Mouse (Mus musculus): ENCODE measurements around the gene Akr1c14. TPM values are rescaled to one million over a fixed set of nuclear protein-coding genes. Genes with fewer than 3 reads are reported as not detected.
"Not testable (repeated sequence)": the region's sequence is repeated elsewhere in the genome, so short reads cannot be mapped to it uniquely, and the experiment has no call there.

Akr1c14 gene
- polyA plus RNA-seq, 1 experiment from 2014 or later, result 5.1 TPM

- no peaks in the 10 kb centered on the region for H3K4me1 ChIP-seq (replicated peaks)
- no peak for ATAC-seq (ENCODE audit: insufficient read depth)
- no peak overlapping the region for H3K4me3 ChIP-seq (replicated peaks)
- 45% methylated on average over 2 of the region's 2 CpGs for WGBS (ENCODE audit: insufficient replicate concordance)
- no peak overlapping the region for H3K27ac ChIP-seq (replicated peaks)
- H3K27me3 ChIP-seq, result no peaks in the 10 kb centered on the region
- H3K36me3 ChIP-seq (replicated peaks), result no peaks in the 10 kb centered on the region
- no peak overlapping the region for H3K9ac ChIP-seq
- H3K4me2 ChIP-seq, result no peak overlapping the region
- H3K9me3 ChIP-seq (replicated peaks), result no peaks in the 10 kb centered on the region
These were observed 7.4 kb downstream of the Akr1c14 start for GRCm38 (mm10) chr13:4056211-4056610.

- H3K4me2 ChIP-seq; H3K9me3 ChIP-seq (replicated peaks): not testable (repeated sequence)
These were observed 9.4 kb downstream of the Akr1c14 start for GRCm38 (mm10) chr13:4058239-4058638.

GRCm38 (mm10) chr13:4059363-4059762 is 10.6 kb downstream of the Akr1c14 start:
- Histone ChIP-seq H3K9me3 (replicated peaks) (no peaks in the 10 kb centered on the region), H3K27me3 (no peaks in the 10 kb centered on the region), H3K4me3 (replicated peaks) (no peak overlapping the region), H3K4me1 (replicated peaks) (no peaks in the 10 kb centered on the region), H3K9ac (no peak overlapping the region), H3K4me2 (no peak overlapping the region), H3K36me3 (replicated peaks) (no peaks in the 10 kb centered on the region), H3K27ac (replicated peaks) (no peak overlapping the region)
- no peak for ATAC-seq (ENCODE audit: insufficient read depth)
- WGBS (ENCODE audit: insufficient replicate concordance), result 26% methylated on average over 5 of the region's 5 CpGs

More at GRCm38 (mm10) chr13:4058239-4058638, 9.4 kb downstream of the Akr1c14 start:
- H3K4me3 ChIP-seq (replicated peaks); H3K27me3 ChIP-seq; H3K27ac ChIP-seq (replicated peaks); ATAC-seq (ENCODE audit: insufficient read depth); H3K9ac ChIP-seq; H3K36me3 ChIP-seq (replicated peaks); H3K4me1 ChIP-seq (replicated peaks): not testable (repeated sequence)
- 43% methylated on average over 2 of the region's 2 CpGs for WGBS (ENCODE audit: insufficient replicate concordance)

- no peaks in the 10 kb centered on the region for H3K27me3 ChIP-seq
- WGBS (ENCODE audit: insufficient replicate concordance), result 40% methylated on average over 3 of the region's 3 CpGs
- no peak overlapping the region for H3K4me3 ChIP-seq (replicated peaks)
- H3K27ac ChIP-seq (replicated peaks), result no peak overlapping the region
- H3K4me2 ChIP-seq, result no peak overlapping the region
- no peaks in the 10 kb centered on the region for H3K36me3 ChIP-seq (replicated peaks)
- no peaks in the 10 kb centered on the region for H3K9me3 ChIP-seq (replicated peaks)
- no peak overlapping the region for H3K9ac ChIP-seq
- no peak for ATAC-seq (ENCODE audit: insufficient read depth)
- no peaks in the 10 kb centered on the region for H3K4me1 ChIP-seq (replicated peaks)
These were observed 11.5 kb downstream of the Akr1c14 start for GRCm38 (mm10) chr13:4060214-4060730.

- ATAC-seq (ENCODE audit: insufficient read depth), result no peak
- H3K4me2 ChIP-seq, result no peak overlapping the region
- 57% methylated on average over 9 of the region's 9 CpGs for WGBS (ENCODE audit: insufficient replicate concordance)
- no peaks in the 10 kb centered on the region for H3K27me3 ChIP-seq
- no peak overlapping the region for H3K4me3 ChIP-seq (replicated peaks)
- no peaks in the 10 kb centered on the region for H3K9me3 ChIP-seq (replicated peaks)
- H3K27ac ChIP-seq (replicated peaks), result no peak overlapping the region
- H3K4me1 ChIP-seq (replicated peaks), result no peaks in the 10 kb centered on the region
- H3K9ac ChIP-seq, result no peak overlapping the region
- H3K36me3 ChIP-seq (replicated peaks), result no peaks in the 10 kb centered on the region
These were observed 28.0 kb downstream of the Akr1c14 start for GRCm38 (mm10) chr13:4076517-4077435.

- Histone ChIP-seq H3K27ac (replicated peaks) (no peak overlapping the region), H3K9ac (no peak overlapping the region), H3K27me3 (no peaks in the 10 kb centered on the region), H3K4me2 (no peak overlapping the region), H3K4me3 (replicated peaks) (no peak overlapping the region), H3K4me1 (replicated peaks) (no peaks in the 10 kb centered on the region), H3K9me3 (replicated peaks) (no peaks in the 10 kb centered on the region), H3K36me3 (replicated peaks) (no peaks in the 10 kb centered on the region)
- no peak for ATAC-seq (ENCODE audit: insufficient read depth)
These were observed 31.1 kb downstream of the Akr1c14 start for GRCm38 (mm10) chr13:4079876-4080275.

- Histone ChIP-seq H3K4me2 (no peak overlapping the region), H3K4me3 (replicated peaks) (no peak overlapping the region), H3K36me3 (replicated peaks) (no peaks in the 10 kb centered on the region), H3K4me1 (replicated peaks) (no peaks in the 10 kb centered on the region), H3K9me3 (replicated peaks) (no peaks in the 10 kb centered on the region), H3K9ac (no peak overlapping the region), H3K27me3 (no peaks in the 10 kb centered on the region), H3K27ac (replicated peaks) (no peak overlapping the region)
- no peak for ATAC-seq (ENCODE audit: insufficient read depth)
These were observed 52.9 kb downstream of the Akr1c14 start for GRCm38 (mm10) chr13:4101691-4102090.

GRCm38 (mm10) chr13:4102721-4103120 is 53.9 kb downstream of the Akr1c14 start:
- ATAC-seq (ENCODE audit: insufficient read depth), result no peak
- Histone ChIP-seq H3K4me2 (no peak overlapping the region), H3K36me3 (replicated peaks) (no peaks in the 10 kb centered on the region), H3K4me3 (replicated peaks) (no peak overlapping the region), H3K27ac (replicated peaks) (no peak overlapping the region), H3K9ac (no peak overlapping the region), H3K9me3 (replicated peaks) (no peaks in the 10 kb centered on the region), H3K27me3 (no peaks in the 10 kb centered on the region), H3K4me1 (replicated peaks) (no peaks in the 10 kb centered on the region)

GRCm38 (mm10) chr13:4110281-4111188 is 61.7 kb downstream of the Akr1c14 start:
- no peak for ATAC-seq (ENCODE audit: insufficient read depth)
- Histone ChIP-seq H3K4me3 (replicated peaks) (no peak overlapping the region), H3K27me3 (no peaks in the 10 kb centered on the region), H3K36me3 (replicated peaks) (no peaks in the 10 kb centered on the region), H3K4me1 (replicated peaks) (no peaks in the 10 kb centered on the region), H3K9me3 (replicated peaks) (no peaks in the 10 kb centered on the region), H3K27ac (replicated peaks) (no peak overlapping the region), H3K9ac (no peak overlapping the region), H3K4me2 (no peak overlapping the region)
- 24% methylated on average over 6 of the region's 6 CpGs for WGBS (ENCODE audit: insufficient replicate concordance)

- ATAC-seq (ENCODE audit: insufficient read depth), result no peak
- WGBS (ENCODE audit: insufficient replicate concordance), result 46% methylated on average over 2 of the region's 2 CpGs
- H3K36me3 ChIP-seq (replicated peaks), result no peaks in the 10 kb centered on the region
- H3K4me1 ChIP-seq (replicated peaks), result no peaks in the 10 kb centered on the region
- no peaks in the 10 kb centered on the region for H3K27me3 ChIP-seq
- no peak overlapping the region for H3K4me3 ChIP-seq (replicated peaks)
- no peak overlapping the region for H3K27ac ChIP-seq (replicated peaks)
- H3K9me3 ChIP-seq (replicated peaks), result no peaks in the 10 kb centered on the region
- no peak overlapping the region for H3K9ac ChIP-seq
- H3K4me2 ChIP-seq, result no peak overlapping the region
These were observed 70.5 kb downstream of the Akr1c14 start for GRCm38 (mm10) chr13:4119181-4119904.

GRCm38 (mm10) chr13:4123146-4123545 is 74.3 kb downstream of the Akr1c14 start:
- Histone ChIP-seq H3K36me3 (replicated peaks) (no peaks in the 10 kb centered on the region), H3K4me3 (replicated peaks) (no peak overlapping the region), H3K27me3 (no peaks in the 10 kb centered on the region), H3K27ac (replicated peaks) (no peak overlapping the region), H3K9me3 (replicated peaks) (no peaks in the 10 kb centered on the region), H3K9ac (no peak overlapping the region), H3K4me1 (replicated peaks) (no peaks in the 10 kb centered on the region), H3K4me2 (no peak overlapping the region)
- no peak for ATAC-seq (ENCODE audit: insufficient read depth)
- 71% methylated on average over 7 of the region's 7 CpGs for WGBS (ENCODE audit: insufficient replicate concordance)

Measured in liver, embryonic 15.5 days (tissue).